Mouse (Mus musculus): ENCODE data around the gene Setd2. TPM values are rescaled to one million over a fixed set of nuclear protein-coding genes. Genes with fewer than 3 reads are reported as not detected.

Setd2 gene
- polyA plus RNA-seq, 1 experiment from 2014 or later: 29.9 TPM

- Histone ChIP-seq H3K36me3 (peaks cover 3% of the 10 kb centered on the region; the same call in 1 of the 2 replicates), H3K4me2 (no peak overlapping the region), H3K4me1 (no peaks in the 10 kb centered on the region), H3K9me3 (replicated peaks) (no peaks in the 10 kb centered on the region), H3K4me3 (replicated peaks) (no peak overlapping the region), H3K9ac (replicated peaks) (no peak overlapping the region), H3K27ac (replicated peaks) (no peak overlapping the region), H3K27me3 (replicated peaks) (no peaks in the 10 kb centered on the region)
- 80% methylated on average over 9 of the region's 9 CpGs for WGBS
- no peak for ATAC-seq (ENCODE audit: low FRiP score)
These were observed 111.4 kb downstream of the Setd2 start for GRCm38 (mm10) chr9:110643787-110644186.

DNA sequence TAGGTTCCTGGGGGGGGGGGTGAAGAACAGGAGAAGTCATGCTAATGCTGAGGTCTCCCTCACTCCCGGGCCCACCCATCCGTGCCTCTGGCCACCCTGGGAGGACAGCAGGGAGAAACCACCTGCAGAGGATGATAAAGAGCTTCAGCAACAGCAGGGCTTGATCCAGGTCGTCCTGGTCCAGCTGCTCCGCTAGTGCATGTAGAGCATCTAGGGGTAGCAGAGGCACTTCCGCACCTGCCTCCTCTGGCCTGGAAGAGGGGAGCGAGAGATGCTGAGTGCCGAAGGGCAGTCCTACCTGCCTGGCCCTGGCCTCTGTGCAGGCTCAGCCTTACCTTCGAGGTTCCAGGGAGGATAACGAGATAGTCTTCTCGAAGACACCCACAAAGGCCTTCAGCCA, 111.9 kb downstream of the Setd2 start:
- no peak overlapping the region for H3K9ac ChIP-seq (replicated peaks)
- whole genome bisulfite sequencing: 88% methylated on average over 10 of the region's 10 CpGs

GRCm38 (mm10) chr9:110645219-110645618, 112.8 kb downstream of the Setd2 start:
- WGBS: 79% methylated on average over 9 of the region's 9 CpGs
- Histone ChIP-seq H3K4me2 (no peak overlapping the region), H3K9me3 (replicated peaks) (no peaks in the 10 kb centered on the region), H3K9ac (replicated peaks) (no peak overlapping the region), H3K27ac (replicated peaks) (no peak overlapping the region), H3K4me3 (replicated peaks) (no peak overlapping the region), H3K4me1 (peaks cover 10% of the 10 kb centered on the region; the same call in 1 of the 2 replicates), H3K36me3 (no peaks in the 10 kb centered on the region), H3K27me3 (replicated peaks) (no peaks in the 10 kb centered on the region)
- ATAC-seq (ENCODE audit: low FRiP score): no peak

More for the DNA sequence above, 111.9 kb downstream of the Setd2 start:
- no peak for ATAC-seq (ENCODE audit: low FRiP score)
- no peak overlapping the region for H3K4me3 ChIP-seq (replicated peaks)
- H3K27ac ChIP-seq (replicated peaks): no peak overlapping the region
- H3K4me2 ChIP-seq: no peak overlapping the region
- no peaks in the 10 kb centered on the region for H3K27me3 ChIP-seq (replicated peaks)
- H3K9me3 ChIP-seq (replicated peaks): no peaks in the 10 kb centered on the region
- H3K36me3 ChIP-seq: no peaks in the 10 kb centered on the region
- peaks cover 1% of the 10 kb centered on the region; the same call in 1 of the 2 replicates for H3K4me1 ChIP-seq

GRCm38 (mm10) chr9:110649775-110650174, 117.4 kb downstream of the Setd2 start:
- H3K9ac ChIP-seq (replicated peaks): no peak overlapping the region
- H3K4me2 ChIP-seq: no peak overlapping the region
- H3K9me3 ChIP-seq (replicated peaks): no peaks in the 10 kb centered on the region
- ATAC-seq (ENCODE audit: low FRiP score): no peak
- H3K27ac ChIP-seq (replicated peaks): peak overlapping the region; percentile 34; the same call in 1 of the 2 replicates
- H3K4me3 ChIP-seq (replicated peaks): no peak overlapping the region
- peaks cover 24% of the 10 kb centered on the region for H3K27me3 ChIP-seq (replicated peaks)
- H3K36me3 ChIP-seq: no peaks in the 10 kb centered on the region
- H3K4me1 ChIP-seq: peaks cover 40% of the 10 kb centered on the region

DNA sequence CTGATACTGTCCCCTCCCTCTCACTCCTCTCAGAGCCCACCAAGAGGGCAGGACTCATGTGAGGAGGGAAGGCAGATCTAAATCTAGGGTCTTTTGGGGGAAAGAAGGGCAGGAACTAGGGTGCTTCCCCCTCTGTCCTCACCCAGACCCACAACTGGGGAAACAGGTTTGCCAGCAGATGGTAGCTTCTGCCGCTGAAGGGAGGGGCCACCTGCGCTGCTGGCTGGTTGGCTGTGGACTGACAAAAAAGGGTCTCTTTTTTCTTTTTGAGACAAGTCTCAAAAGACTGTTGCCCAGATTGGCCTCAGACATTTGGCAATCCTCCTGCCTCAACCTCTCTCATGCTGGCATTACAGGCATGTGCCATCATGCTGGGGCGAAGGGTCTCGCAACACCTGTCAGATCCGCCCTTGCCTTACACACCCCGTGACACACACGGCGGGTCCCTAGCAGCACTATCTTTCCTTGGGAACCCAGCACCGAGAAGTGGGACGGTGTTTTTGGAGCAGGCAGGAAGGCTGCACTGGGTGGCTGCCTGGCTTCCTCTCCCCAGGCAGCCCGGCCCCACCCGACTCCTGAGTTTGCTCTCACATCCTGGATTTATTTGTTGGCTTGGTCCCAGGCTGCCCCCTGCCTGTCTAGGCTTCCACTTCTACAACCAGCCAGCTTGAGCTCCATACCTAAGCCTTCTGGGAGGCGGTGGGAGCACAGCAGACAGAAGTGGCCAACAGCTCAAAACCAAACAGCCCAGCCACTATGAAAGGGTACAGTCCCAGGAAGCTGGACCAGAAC, 119.7 kb downstream of the Setd2 start:
- H3K9ac ChIP-seq (replicated peaks): no peak overlapping the region
- no peaks in the 10 kb centered on the region for H3K36me3 ChIP-seq
- peaks cover 24% of the 10 kb centered on the region for H3K27me3 ChIP-seq (replicated peaks)
- no peak overlapping the region for H3K27ac ChIP-seq (replicated peaks)
- no peaks in the 10 kb centered on the region for H3K9me3 ChIP-seq (replicated peaks)
- ATAC-seq (ENCODE audit: low FRiP score): no peak
- H3K4me2 ChIP-seq: peak overlapping the region; percentile 98
- H3K4me3 ChIP-seq (replicated peaks): peak overlapping the region; percentile 12; the same call in 1 of the 2 replicates
- peaks cover 55% of the 10 kb centered on the region for H3K4me1 ChIP-seq
- 37% methylated on average over 13 of the region's 13 CpGs for WGBS

- Histone ChIP-seq H3K27ac (replicated peaks) (no peak overlapping the region), H3K4me2 (peak overlapping the region; percentile 98), H3K4me1 (peaks cover 65% of the 10 kb centered on the region), H3K9ac (replicated peaks) (peak overlapping the region; percentile 64), H3K36me3 (no peaks in the 10 kb centered on the region), H3K27me3 (replicated peaks) (peaks cover 24% of the 10 kb centered on the region), H3K9me3 (replicated peaks) (no peaks in the 10 kb centered on the region), H3K4me3 (replicated peaks) (peak overlapping the region; percentile 74)
- no peak for ATAC-seq (ENCODE audit: low FRiP score)
- 22% methylated on average over 14 of the region's 14 CpGs for WGBS
These were observed 120.7 kb downstream of the Setd2 start for GRCm38 (mm10) chr9:110652963-110653654.

- no peaks in the 10 kb centered on the region for H3K9me3 ChIP-seq (replicated peaks)
- peak within 1 kb of the TSS; percentile 64 for H3K9ac ChIP-seq (replicated peaks)
- under 1% methylated on average over 75 of the region's 75 CpGs for WGBS
- no peaks in the 10 kb centered on the region for H3K36me3 ChIP-seq
- peak within 1 kb of the TSS; percentile 74 for H3K4me3 ChIP-seq (replicated peaks)
- ATAC-seq (ENCODE audit: low FRiP score): peak; percentile 54
- H3K4me1 ChIP-seq: peaks cover 68% of the 10 kb centered on the region
- peak within 1 kb of the TSS; percentile 98 for H3K4me2 ChIP-seq
- peak within 1 kb of the TSS; percentile 51 for H3K27ac ChIP-seq (replicated peaks)
- peaks cover 24% of the 10 kb centered on the region for H3K27me3 ChIP-seq (replicated peaks)
These were observed 121.5 kb downstream of the Setd2 start, which contains the start of gene Nbeal2 for GRCm38 (mm10) chr9:110653655-110654461. Gene Nbeal2, minus strand, starts transcription at chr9:110654161.

- peaks cover 63% of the 10 kb centered on the region for H3K4me1 ChIP-seq
These were observed 122.6 kb downstream of the Setd2 start for GRCm38 (mm10) chr9:110654726-110655650.

DNA sequence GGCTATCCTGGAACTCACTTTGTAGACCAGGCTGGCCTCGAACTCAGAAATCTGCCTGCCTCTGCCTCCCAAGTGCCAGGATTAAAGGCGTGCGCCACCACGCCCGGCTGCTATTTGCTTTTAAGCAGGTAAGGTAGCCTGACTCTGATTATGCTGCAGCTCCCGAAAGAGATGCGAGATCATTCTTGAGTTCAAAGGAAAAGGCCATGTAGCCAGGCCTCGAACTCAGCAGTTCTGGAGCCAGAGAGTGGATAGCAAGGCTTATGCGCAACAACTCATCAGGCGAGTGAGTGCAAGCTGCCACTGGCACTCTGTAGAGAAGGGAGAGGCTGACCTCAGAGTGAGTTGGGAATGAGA, 123.2 kb downstream of the Setd2 start:
- 85% methylated on average over 10 of the region's 10 CpGs for WGBS
- H3K9ac ChIP-seq (replicated peaks): peak overlapping the region; percentile 90
- peaks cover 24% of the 10 kb centered on the region for H3K27me3 ChIP-seq (replicated peaks)
- H3K9me3 ChIP-seq (replicated peaks): no peaks in the 10 kb centered on the region
- H3K36me3 ChIP-seq: no peaks in the 10 kb centered on the region
- H3K27ac ChIP-seq (replicated peaks): peak overlapping the region; percentile 98
- H3K4me1 ChIP-seq: peaks cover 58% of the 10 kb centered on the region
- no peak for ATAC-seq (ENCODE audit: low FRiP score)
- peak overlapping the region; percentile 76 for H3K4me2 ChIP-seq
- H3K4me3 ChIP-seq (replicated peaks): peak overlapping the region; percentile 80

More at GRCm38 (mm10) chr9:110654726-110655650, 122.6 kb downstream of the Setd2 start:
- Histone ChIP-seq H3K27me3 (replicated peaks) (peaks cover 24% of the 10 kb centered on the region), H3K36me3 (no peaks in the 10 kb centered on the region), H3K9ac (replicated peaks) (no peak overlapping the region), H3K4me3 (replicated peaks) (peak overlapping the region; percentile 74; the same call in 1 of the 2 replicates), H3K4me2 (peak overlapping the region; percentile 98), H3K9me3 (replicated peaks) (no peaks in the 10 kb centered on the region), H3K27ac (replicated peaks) (peak overlapping the region; percentile 51)
- no peak for ATAC-seq (ENCODE audit: low FRiP score)
- 81% methylated on average over 19 of the region's 19 CpGs for WGBS

- peak within 1 kb of the TSS; percentile 98 for H3K27ac ChIP-seq (replicated peaks)
- H3K9me3 ChIP-seq (replicated peaks): no peaks in the 10 kb centered on the region
- WGBS: under 1% methylated on average over 52 of the region's 52 CpGs
- H3K27me3 ChIP-seq (replicated peaks): peaks cover 19% of the 10 kb centered on the region
- peak; percentile 96 for ATAC-seq (ENCODE audit: low FRiP score)
- peaks cover 58% of the 10 kb centered on the region for H3K4me1 ChIP-seq
- H3K4me3 ChIP-seq (replicated peaks): peak within 1 kb of the TSS; percentile 80
- H3K9ac ChIP-seq (replicated peaks): peak within 1 kb of the TSS; percentile 90
- no peaks in the 10 kb centered on the region for H3K36me3 ChIP-seq
- H3K4me2 ChIP-seq: peak within 1 kb of the TSS; percentile 76
These were observed 124.1 kb downstream of the Setd2 start, which contains the start of gene Ccdc12 for GRCm38 (mm10) chr9:110656249-110657221. Gene Ccdc12, plus strand, starts transcription at chr9:110656503.

All from neural tube, embryonic 15.5 days (tissue).